Comparison of ENCODE assay signal across 28 mouse cellular contexts in the genomic region with DNA sequence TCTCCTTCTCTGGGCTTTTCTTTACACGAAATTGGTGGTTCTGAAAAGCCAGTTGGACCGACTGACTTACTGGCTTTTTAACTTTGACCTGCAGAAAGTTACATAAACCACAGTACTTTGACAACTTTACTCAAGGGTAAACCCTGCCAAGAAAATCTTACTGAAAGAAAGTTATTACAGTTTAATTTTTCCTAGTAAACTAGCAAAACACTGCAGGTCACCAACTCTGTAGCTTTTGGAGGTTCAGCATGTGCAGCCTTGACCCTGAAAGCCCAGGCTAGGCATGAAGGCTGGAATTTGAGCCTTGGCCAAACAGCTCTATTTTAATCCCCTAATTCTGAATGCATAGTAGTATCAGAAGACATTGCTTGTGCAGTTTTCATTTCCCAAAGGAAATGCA.
A peak's percentile ranks its signal among the peaks of the same experiment; 100 is the strongest.
DNase-seq lines count a peak whose midpoint lies in the region; ATAC-seq lines count a peak whose summit lies in the region.
"Had no signal": no experiment of that assay in that cellular context is flagged by ENCODE, and none has a peak within 500 bp of the region (broad histone marks: within the 10 kb centered on the region; RNA-seq: fewer than 3 reads in every experiment).

No protein-coding gene starts in this region.

- ATAC-seq in kidney, embryonic 15.5 days (replicated peaks; ENCODE audit: low FRiP score), result no peak
- 0 out of 2 replicates have a peak, but pooled peaks have one; percentile 46 for ATAC-seq in kidney, embryonic 16.5 days (ENCODE audit: low FRiP score, low TSS enrichment)
- ATAC-seq: forebrain, postnatal 0 days; hindbrain, postnatal 0 days; intestine, embryonic 15.5 days; lung, postnatal 0 days had no signal

- H3K4me3 ChIP-seq in kidney, embryonic 15.5 days (replicated peaks), result no peak overlapping the region
- no peak overlapping the region for H3K4me3 ChIP-seq in kidney, embryonic 16.5 days (ENCODE audit: low read length)
- H3K4me3 ChIP-seq: erythroblast, embryonic 14.5 days; forebrain, embryonic 12.5 days; heart, embryonic 10.5 days; heart, embryonic 15.5 days; intestine, embryonic 15.5 days; limb, embryonic 13.5 days; liver, embryonic 13.5 days; megakaryocyte, embryonic 14.5 days; midbrain, embryonic 12.5 days; myocyte; neural tube, embryonic 13.5 days had no signal

- intact Hi-C loops in left cerebral cortex, postnatal 4 days (cut with DNase I), result no loop called here

- H3K4me1 ChIP-seq in kidney, embryonic 15.5 days, result no peaks in the 10 kb centered on the region
- H3K4me1 ChIP-seq in kidney, embryonic 16.5 days (ENCODE audit: insufficient read depth, low read length), result no peaks in the 10 kb centered on the region
- H3K4me1 ChIP-seq: forebrain, embryonic 12.5 days; heart, embryonic 10.5 days; heart, embryonic 15.5 days; intestine, embryonic 15.5 days; limb, embryonic 13.5 days; liver, embryonic 13.5 days; megakaryocyte, embryonic 14.5 days; midbrain, embryonic 12.5 days; neural tube, embryonic 13.5 days had no signal

- peak; percentile 5 for DNase-seq in adrenal gland, adult 2 months
- DNase-seq in adrenal gland, postnatal 14 days, result no peak
- DNase-seq in kidney, adult 11 months, result peak; percentile 49
- DNase-seq in kidney, postnatal 36 days, result peak; percentile 52 to 54
- no peak for DNase-seq in spleen, adult 18-20 months
- DNase-seq in left cerebral cortex, postnatal 4 days, result no peak
- DNase-seq: cerebellum, adult 2 months; cerebellum, postnatal 14 days; forebrain, postnatal 0 days; liver, embryonic 13.5 days; lung, adult 18-20 months; lung, postnatal 4 days; right cerebral cortex, postnatal 4 days had no signal

- no peak overlapping the region for H3K4me2 ChIP-seq in kidney, embryonic 15.5 days
- no peak overlapping the region for H3K4me2 ChIP-seq in kidney, embryonic 16.5 days (replicated peaks; ENCODE audit: low read depth, low read length)
- H3K4me2 ChIP-seq: forebrain, embryonic 12.5 days; heart, embryonic 15.5 days; intestine, embryonic 15.5 days; limb, embryonic 13.5 days; liver, embryonic 13.5 days; midbrain, embryonic 12.5 days; neural tube, embryonic 13.5 days had no signal

- H3K9me3 ChIP-seq in kidney, embryonic 15.5 days (replicated peaks), result no peaks in the 10 kb centered on the region
- no peaks in the 10 kb centered on the region for H3K9me3 ChIP-seq in kidney, embryonic 16.5 days (ENCODE audit: low read length)
- H3K9me3 ChIP-seq: forebrain, embryonic 12.5 days; heart, embryonic 10.5 days; heart, embryonic 15.5 days; intestine, embryonic 15.5 days; limb, embryonic 13.5 days; liver, embryonic 13.5 days; midbrain, embryonic 12.5 days; neural tube, embryonic 13.5 days had no signal

- H3K27ac ChIP-seq in kidney, embryonic 15.5 days, result no peak overlapping the region
- no peak overlapping the region for H3K27ac ChIP-seq in kidney, embryonic 16.5 days (ENCODE audit: low read length)
- H3K27ac ChIP-seq: forebrain, embryonic 12.5 days; heart, embryonic 10.5 days; heart, embryonic 15.5 days; hindbrain, postnatal 0 days; intestine, embryonic 15.5 days; limb, embryonic 13.5 days; liver, embryonic 13.5 days; midbrain, embryonic 12.5 days; neural tube, embryonic 13.5 days had no signal

- H3K36me3 ChIP-seq in kidney, embryonic 15.5 days, result no peaks in the 10 kb centered on the region
- no peaks in the 10 kb centered on the region for H3K36me3 ChIP-seq in kidney, embryonic 16.5 days (ENCODE audit: insufficient read depth, low read length)
- H3K36me3 ChIP-seq: forebrain, embryonic 12.5 days; heart, embryonic 10.5 days; heart, embryonic 15.5 days; intestine, embryonic 15.5 days; limb, embryonic 13.5 days; liver, embryonic 13.5 days; midbrain, embryonic 12.5 days; neural tube, embryonic 13.5 days had no signal

- H3K9ac ChIP-seq in kidney, embryonic 15.5 days, result no peak overlapping the region
- no peak overlapping the region for H3K9ac ChIP-seq in kidney, embryonic 16.5 days (replicated peaks; ENCODE audit: low read length)
- H3K9ac ChIP-seq: forebrain, embryonic 12.5 days; forebrain, postnatal 0 days; heart, embryonic 15.5 days; intestine, embryonic 15.5 days; limb, embryonic 13.5 days; liver, embryonic 13.5 days; midbrain, embryonic 12.5 days; neural tube, embryonic 13.5 days had no signal

- no peaks in the 10 kb centered on the region for H3K27me3 ChIP-seq in kidney, embryonic 15.5 days
- no peaks in the 10 kb centered on the region for H3K27me3 ChIP-seq in kidney, embryonic 16.5 days (ENCODE audit: insufficient read depth, low read length)
- H3K27me3 ChIP-seq: CH12.LX; forebrain, embryonic 12.5 days; heart, embryonic 15.5 days; intestine, embryonic 15.5 days; limb, embryonic 13.5 days; liver, embryonic 13.5 days; megakaryocyte, embryonic 14.5 days; midbrain, embryonic 12.5 days; neural tube, embryonic 13.5 days had no signal

- WGBS in kidney, embryonic 15.5 days, result 56% methylated on average over 2 of the region's 2 CpGs
- WGBS in kidney, embryonic 16.5 days, result 52% methylated on average over 2 of the region's 2 CpGs

Comparison
In these comparisons a context has a peak if more than half of its experiments do, and no peak if none do; other contexts are left out.
1. DNase-seq: peak in adrenal gland, adult 2 months (single experiment), kidney, adult 11 months (single experiment) and kidney, postnatal 36 days (2 of 2); none in adrenal gland, postnatal 14 days (single experiment), spleen, adult 18-20 months (0 of 2) and left cerebral cortex, postnatal 4 days (single experiment).